Mouse (Mus musculus) limb, embryonic 13.5 days (tissue): Measurements from ENCODE around the gene H2-T23. TPM values are rescaled to one million over a fixed set of nuclear protein-coding genes. Genes with fewer than 3 reads are reported as not detected.

Experiments
- ATAC-seq: fragments of 200-750 bp; cut with Nextera tagmentation; 2 replicates; pipeline ENCODE4 v1.8.0; 2017; ENCODE audit warnings: low read depth, moderate number of reproducible peaks, moderate TSS enrichment; ENCODE audit not compliant: low FRiP score
- H3K27ac ChIP-seq: fragments of 300-500 bp; sonication (generic); 2 replicates; pipeline ENCODE4 v1.5.1; 2015; ENCODE audit warnings: inconsistent platforms, mild to moderate bottlenecking, moderate library complexity
- H3K27me3 ChIP-seq: fragments of 300-500 bp; sonication (generic); 2 replicates; pipeline ENCODE4 v1.6.1; 2015; ENCODE audit warnings: mild to moderate bottlenecking, inconsistent platforms
- H3K36me3 ChIP-seq: fragments of 300-500 bp; sonication (generic); 2 replicates; pipeline ENCODE4 v1.6.1; 2015; ENCODE audit warnings: inconsistent platforms, mild to moderate bottlenecking, moderate library complexity
- H3K4me1 ChIP-seq: fragments of 300-500 bp; sonication (generic); 2 replicates; pipeline ENCODE4 v1.6.1; 2015; ENCODE audit warnings: inconsistent platforms
- H3K4me2 ChIP-seq: fragments of 300-500 bp; sonication (generic); replicated peaks from 2 replicates; pipeline ENCODE4 v1.6.1; 2015; ENCODE audit warnings: inconsistent platforms, mild to moderate bottlenecking, moderate library complexity
- H3K4me3 ChIP-seq: fragments of 300-500 bp; sonication (generic); 2 replicates; pipeline ENCODE4 v1.5.1; 2015; ENCODE audit warnings: moderate library complexity, mild to moderate bottlenecking, inconsistent platforms
- H3K9ac ChIP-seq: fragments of 300-500 bp; sonication (generic); 2 replicates; pipeline ENCODE4 v1.6.1; 2015; ENCODE audit warnings: mild to moderate bottlenecking, inconsistent platforms
- H3K9me3 ChIP-seq: fragments of 300-500 bp; sonication (generic); 2 replicates; pipeline ENCODE4 v1.6.1; 2016; ENCODE audit warnings: inconsistent platforms
- WGBS: fragments of 180-500 bp; shearing (Covaris S2); methylation state at CpG from one replicate; pipeline ENCODE4 v1.1.7; 2015; 5-methylcytosine and 5-hydroxymethylcytosine counted together
- polyA plus RNA-seq: library from polyadenylated mRNA; unstranded; fragments of >200 nt; fragmentation: Nextera tagmentation; extraction: Ambion mirVana; gene quantifications from 2 replicates; pipeline ENCODE4 v1.2.1, GENCODE M21; 2015

H2-T23 gene
- polyA plus RNA-seq, 1 experiment from 2014 or later = 7.3 TPM

- 89% methylated on average over 6 of the region's 6 CpGs for WGBS
- H3K27me3 ChIP-seq = no peaks in the 10 kb centered on the region
- no peak for ATAC-seq
These were observed 33.9 kb downstream of the H2-T23 start for GRCm38 (mm10) chr17:35998545-35999305.

GRCm38 (mm10) chr17:35997713-35998510, 34.7 kb downstream of the H2-T23 start:
- Histone ChIP-seq H3K4me2 (no peak overlapping the region), H3K9me3 (no peaks in the 10 kb centered on the region), H3K4me3 (no peak overlapping the region), H3K27me3 (no peaks in the 10 kb centered on the region), H3K9ac (no peak overlapping the region), H3K4me1 (peaks cover 18% of the 10 kb centered on the region), H3K36me3 (no peaks in the 10 kb centered on the region), H3K27ac (no peak overlapping the region)
- no peak for ATAC-seq
- 61% methylated on average over 12 of the region's 12 CpGs for WGBS

More at GRCm38 (mm10) chr17:35998545-35999305, 33.9 kb downstream of the H2-T23 start:
- Histone ChIP-seq H3K4me2 (no peak overlapping the region), H3K4me3 (no peak overlapping the region), H3K27ac (no peak overlapping the region), H3K9ac (no peak overlapping the region), H3K36me3 (no peaks in the 10 kb centered on the region), H3K4me1 (peaks cover 18% of the 10 kb centered on the region), H3K9me3 (no peaks in the 10 kb centered on the region)

- Histone ChIP-seq H3K4me1 (peaks cover 18% of the 10 kb centered on the region), H3K36me3 (no peaks in the 10 kb centered on the region), H3K4me3 (no peak overlapping the region), H3K9me3 (no peaks in the 10 kb centered on the region), H3K27ac (no peak overlapping the region), H3K27me3 (no peaks in the 10 kb centered on the region), H3K4me2 (no peak overlapping the region), H3K9ac (no peak overlapping the region)
- peak; percentile 63; the same call in 1 of the 2 replicates for ATAC-seq
- 4% methylated on average over 11 of the region's 11 CpGs for WGBS
These were observed 35.7 kb downstream of the H2-T23 start for GRCm38 (mm10) chr17:35996949-35997348.

- Histone ChIP-seq H3K27ac (0 out of 2 replicates have a peak overlapping the region, but pooled peaks have one; percentile 28), H3K27me3 (no peaks in the 10 kb centered on the region), H3K9me3 (no peaks in the 10 kb centered on the region), H3K4me2 (peak overlapping the region; percentile 83), H3K4me1 (peaks cover 18% of the 10 kb centered on the region), H3K4me3 (peak overlapping the region; percentile 66), H3K36me3 (peaks cover 1% of the 10 kb centered on the region), H3K9ac (peak overlapping the region; percentile 72)
- WGBS = 2% methylated on average over 14 of the region's 14 CpGs
- ATAC-seq = no peak
These were observed 37.8 kb downstream of the H2-T23 start for GRCm38 (mm10) chr17:35994879-35995240.

- WGBS = 3% methylated on average over 31 of the region's 31 CpGs
- Histone ChIP-seq H3K9ac (peak overlapping the region; percentile 72), H3K27ac (peak overlapping the region; percentile 28; the same call in 1 of the 2 replicates), H3K27me3 (no peaks in the 10 kb centered on the region), H3K4me3 (peak overlapping the region; percentile 66), H3K4me2 (peak overlapping the region; percentile 83), H3K4me1 (peaks cover 18% of the 10 kb centered on the region), H3K36me3 (peaks cover 7% of the 10 kb centered on the region), H3K9me3 (no peaks in the 10 kb centered on the region)
- ATAC-seq = peak; percentile 73
These were observed 38.3 kb downstream of the H2-T23 start for GRCm38 (mm10) chr17:35994175-35994878.

- no peaks in the 10 kb centered on the region for H3K27me3 ChIP-seq
- H3K4me2 ChIP-seq = peak overlapping the region; percentile 83
- no peak overlapping the region for H3K9ac ChIP-seq
- H3K9me3 ChIP-seq = no peaks in the 10 kb centered on the region
- peak overlapping the region; percentile 66 for H3K4me3 ChIP-seq
- peaks cover 18% of the 10 kb centered on the region for H3K4me1 ChIP-seq
- 7% methylated on average over 17 of the region's 17 CpGs for WGBS
- ATAC-seq = peak; percentile 79
- no peak overlapping the region for H3K27ac ChIP-seq
- peaks cover 13% of the 10 kb centered on the region for H3K36me3 ChIP-seq
These were observed 39.0 kb downstream of the H2-T23 start for GRCm38 (mm10) chr17:35993675-35994074.

GRCm38 (mm10) chr17:35991781-35992180, 40.9 kb downstream of the H2-T23 start:
- peaks cover 13% of the 10 kb centered on the region for H3K4me1 ChIP-seq
- no peaks in the 10 kb centered on the region for H3K27me3 ChIP-seq
- H3K36me3 ChIP-seq = peaks cover 31% of the 10 kb centered on the region
- no peak overlapping the region for H3K9ac ChIP-seq
- no peak overlapping the region for H3K27ac ChIP-seq
- no peak overlapping the region for H3K4me2 ChIP-seq
- WGBS = 52% methylated on average over 10 of the region's 10 CpGs
- no peak for ATAC-seq
- no peak overlapping the region for H3K4me3 ChIP-seq
- H3K9me3 ChIP-seq = no peaks in the 10 kb centered on the region

GRCm38 (mm10) chr17:35981776-35982175, 50.9 kb downstream of the H2-T23 start:
- 91% methylated on average over 9 of the region's 9 CpGs for WGBS
- H3K9me3 ChIP-seq = no peaks in the 10 kb centered on the region
- no peak for ATAC-seq
- no peak overlapping the region for H3K9ac ChIP-seq
- H3K4me3 ChIP-seq = 0 out of 2 replicates have a peak overlapping the region, but pooled peaks have one; percentile 5
- H3K4me1 ChIP-seq = peaks cover 19% of the 10 kb centered on the region
- H3K4me2 ChIP-seq = peak overlapping the region; percentile 89; the same call in 1 of the 2 replicates
- no peaks in the 10 kb centered on the region for H3K27me3 ChIP-seq
- no peak overlapping the region for H3K27ac ChIP-seq
- H3K36me3 ChIP-seq = peaks cover 53% of the 10 kb centered on the region

GRCm38 (mm10) chr17:35980363-35980754, 52.3 kb downstream of the H2-T23 start:
- Histone ChIP-seq H3K36me3 (peaks cover 50% of the 10 kb centered on the region), H3K9me3 (no peaks in the 10 kb centered on the region), H3K4me1 (peaks cover 19% of the 10 kb centered on the region), H3K27me3 (no peaks in the 10 kb centered on the region), H3K4me2 (peak overlapping the region; percentile 89), H3K9ac (peak overlapping the region; percentile 89), H3K4me3 (peak overlapping the region; percentile 87), H3K27ac (peak overlapping the region; percentile 90)
- peak; percentile 29; the same call in 1 of the 2 replicates for ATAC-seq
- WGBS = 1% methylated on average over 29 of the region's 29 CpGs
